Mouse (Mus musculus): ENCODE results near the gene Zfp809.

Zfp809 gene

GRCm38 (mm10) chr9:22225581-22226388 is at the start of gene Zfp809:
Gene Zfp809 (plus strand): TSS chr9:22225714.
- in situ Hi-C loops (cut with MboI; ENCODE audit: unreplicated experiment in 2 of 2) = loop anchor here (5.0 to 10.0 kb wide), 4 partner anchors 68 to 251 kb away; partner anchors contain the start of gene Pigyl (in 1 of the 2)

- in situ Hi-C loops (cut with MboI; ENCODE audit: unreplicated experiment in 2 of 2) = no loop called here
Measured at GRCm38 (mm10) chr9:22188025-22188611, 37.4 kb upstream of the Zfp809 start, which contains the start of gene Zfp872. Gene Zfp872 (plus strand): TSS chr9:22188090.

GRCm38 (mm10) chr9:22196412-22196811 is 29.1 kb upstream of the Zfp809 start:
- in situ Hi-C loops (cut with MboI; ENCODE audit: unreplicated experiment in 2 of 2) = no loop called here

GRCm38 (mm10) chr9:22213785-22214194 is 11.7 kb upstream of the Zfp809 start:
- in situ Hi-C loops (cut with MboI; ENCODE audit: unreplicated experiment in 2 of 2) = loop anchor here (5.0 kb wide), 2 partner anchors 41 to 51 kb away; no protein-coding TSS in a partner anchor

GRCm38 (mm10) chr9:22214549-22214948 is 11.0 kb upstream of the Zfp809 start:
- in situ Hi-C loops (cut with MboI; ENCODE audit: unreplicated experiment in 2 of 2) = loop anchor here (5.0 kb wide), 2 partner anchors 42 to 52 kb away; no protein-coding TSS in a partner anchor

GRCm38 (mm10) chr9:22216705-22217104 is 8.8 kb upstream of the Zfp809 start:
- in situ Hi-C loops (cut with MboI; ENCODE audit: unreplicated experiment in 2 of 2) = no loop called here

GRCm38 (mm10) chr9:22217858-22218493 is 7.5 kb upstream of the Zfp809 start:
- in situ Hi-C loops (cut with MboI; ENCODE audit: unreplicated experiment in 2 of 2) = no loop called here

GRCm38 (mm10) chr9:22224066-22224465 is 1.4 kb upstream of the Zfp809 start:
- in situ Hi-C loops (cut with MboI; ENCODE audit: unreplicated experiment in 2 of 2) = loop anchor here in 1 of 2 experiments (10.0 kb wide), 1 partner anchor 249 kb away; no protein-coding TSS in a partner anchor

- in situ Hi-C loops (cut with MboI; ENCODE audit: unreplicated experiment in 2 of 2) = loop anchor here (5.0 to 10.0 kb wide), 4 partner anchors 68 to 250 kb away; partner anchors contain the start of gene Pigyl (in 1 of the 2)
Measured at GRCm38 (mm10) chr9:22224536-22225503, 694 bp upstream of the Zfp809 start.

GRCm38 (mm10) chr9:22226389-22226673 is 817 bp downstream of the Zfp809 start:
- in situ Hi-C loops (cut with MboI; ENCODE audit: unreplicated experiment in 2 of 2) = loop anchor here (5.0 to 10.0 kb wide), 4 partner anchors 69 to 252 kb away; partner anchors contain the start of gene Pigyl (in 1 of the 2)

GRCm38 (mm10) chr9:22226846-22227245 is 1.3 kb downstream of the Zfp809 start:
- in situ Hi-C loops (cut with MboI; ENCODE audit: unreplicated experiment in 2 of 2) = loop anchor here (5.0 to 10.0 kb wide), 4 partner anchors 70 to 252 kb away; partner anchors contain the start of gene Pigyl (in 1 of the 2)

GRCm38 (mm10) chr9:22229386-22230026 is 4.0 kb downstream of the Zfp809 start:
- in situ Hi-C loops (cut with MboI; ENCODE audit: unreplicated experiment in 2 of 2) = loop anchor here (5.0 to 10.0 kb wide), 4 partner anchors 72 to 255 kb away; partner anchors contain the start of gene Pigyl (in 1 of the 2)

GRCm38 (mm10) chr9:22230061-22230460 is 4.5 kb downstream of the Zfp809 start:
- in situ Hi-C loops (cut with MboI; ENCODE audit: unreplicated experiment in 2 of 2) = loop anchor here in 1 of 2 experiments (5.0 kb wide), 1 partner anchor 177 kb away; no protein-coding TSS in a partner anchor

GRCm38 (mm10) chr9:22230556-22230955 is 5.0 kb downstream of the Zfp809 start:
- in situ Hi-C loops (cut with MboI; ENCODE audit: unreplicated experiment in 2 of 2) = loop anchor here in 1 of 2 experiments (5.0 kb wide), 1 partner anchor 177 kb away; no protein-coding TSS in a partner anchor

GRCm38 (mm10) chr9:22240001-22240400 is 14.5 kb downstream of the Zfp809 start:
- in situ Hi-C loops (cut with MboI; ENCODE audit: unreplicated experiment in 2 of 2) = no loop called here

GRCm38 (mm10) chr9:22244242-22244641 is 18.7 kb downstream of the Zfp809 start:
- in situ Hi-C loops (cut with MboI; ENCODE audit: unreplicated experiment in 2 of 2) = no loop called here

GRCm38 (mm10) chr9:22256579-22256978 is 31.1 kb downstream of the Zfp809 start:
- in situ Hi-C loops (cut with MboI; ENCODE audit: unreplicated experiment in 2 of 2) = no loop called here

- in situ Hi-C loops (cut with MboI; ENCODE audit: unreplicated experiment in 2 of 2) = no loop called here
Measured at GRCm38 (mm10) chr9:22258784-22259183, 33.3 kb downstream of the Zfp809 start.
